Mouse (Mus musculus): ENCODE measurements at regions not wholly inside any gene's neighbourhood (a gene's known extent, or its start where the extent isn't known, plus 50 kb on each side); places are given as distances from the start of the nearest gene placed in this dataset.

DNA sequence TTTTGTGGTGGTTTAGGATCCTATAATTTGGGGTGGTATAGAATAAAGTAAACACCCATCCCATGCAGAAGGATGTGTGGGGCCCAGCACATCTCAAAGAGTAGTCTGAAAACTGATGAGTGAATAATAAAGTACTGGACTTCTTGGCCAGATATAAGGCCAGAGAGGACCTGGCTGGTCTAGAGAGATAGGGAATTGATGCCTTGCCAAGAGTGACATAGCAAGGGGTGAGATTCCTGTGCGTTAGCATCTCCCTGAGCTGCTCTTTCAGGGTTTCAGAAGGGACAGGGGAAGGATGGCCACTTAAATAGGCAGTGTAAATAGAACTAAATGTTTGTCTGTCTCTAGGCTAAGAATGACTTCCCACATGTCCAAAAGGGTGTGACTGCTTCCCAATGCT lies 137.0 kb upstream of the Tbc1d2b start:
- TF ChIP-seq CTCF (IDR thresholded peaks at IDR 0.05; ENCODE audit: low read depth, low read length) (no peak), POLR2A (IDR thresholded peaks at IDR 0.05; ENCODE audit: borderline replicate concordance, low read depth, low read length) (no peak)

All from bone marrow macrophage, adult 2 months (primary cell).